Mouse (Mus musculus): ENCODE results near the gene Gm3424. TPM values are rescaled to one million over a fixed set of nuclear protein-coding genes. Genes with fewer than 3 reads are reported as not detected.
"Not testable (repeated sequence)": the region's sequence is repeated elsewhere in the genome, so short reads cannot be mapped to it uniquely, and the experiment has no call there.

Gene Gm3424
- polyA plus RNA-seq (2012; rRNA removed) = not detected in 2 replicates

DNA sequence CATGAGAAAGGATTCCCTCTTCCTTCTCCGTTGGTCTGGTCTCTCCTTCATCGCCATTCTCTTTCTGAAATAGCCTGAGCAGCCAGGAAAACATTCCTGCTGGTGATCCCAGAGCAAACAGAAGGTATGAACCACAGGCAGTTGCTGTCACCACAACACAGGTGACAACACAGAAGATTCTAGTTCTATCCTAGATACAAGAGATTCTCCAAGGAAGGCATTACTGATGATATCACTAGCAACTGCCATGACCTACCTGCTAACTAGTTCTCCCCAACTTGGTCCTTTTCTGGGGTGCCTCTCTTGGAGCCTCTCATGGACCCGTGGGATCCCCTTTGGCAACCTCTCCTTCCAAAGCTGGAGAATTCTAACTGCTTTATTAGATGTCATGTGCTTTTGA is at the start of gene Gm3424:
Gm3424 (minus strand) TSS at position 101 of the 400 bp plus-strand sequence.
- not testable (repeated sequence) for H3K27ac ChIP-seq (ENCODE audit: insufficient read depth, low read length); H3K4me3 ChIP-seq (ENCODE audit: insufficient read depth, low read length); H3K4me1 ChIP-seq (ENCODE audit: control insufficient read depth, insufficient read depth, low read length)

- H3K4me1 ChIP-seq (ENCODE audit: control insufficient read depth, insufficient read depth, low read length); H3K27ac ChIP-seq (ENCODE audit: insufficient read depth, low read length): not testable (repeated sequence)
- peak overlapping the region; percentile 43 for H3K4me3 ChIP-seq (ENCODE audit: insufficient read depth, low read length)
Observed at GRCm38 (mm10) chr14:5879791-5880190, 49.7 kb upstream of the Gm3424 start.

GRCm38 (mm10) chr14:5879136-5879535 is 49.0 kb upstream of the Gm3424 start:
- H3K4me3 ChIP-seq (ENCODE audit: insufficient read depth, low read length); H3K4me1 ChIP-seq (ENCODE audit: control insufficient read depth, insufficient read depth, low read length); H3K27ac ChIP-seq (ENCODE audit: insufficient read depth, low read length): not testable (repeated sequence)
- TF ChIP-seq CTCF (IDR thresholded peaks at IDR 0.05; ENCODE audit: extremely low read depth, insufficient read depth, low read length) = peak; percentile 53

GRCm38 (mm10) chr14:5855911-5856310 is 25.8 kb upstream of the Gm3424 start:
- not testable (repeated sequence) for H3K4me3 ChIP-seq (ENCODE audit: insufficient read depth, low read length); H3K27ac ChIP-seq (ENCODE audit: insufficient read depth, low read length); H3K4me1 ChIP-seq (ENCODE audit: control insufficient read depth, insufficient read depth, low read length)

DNA sequence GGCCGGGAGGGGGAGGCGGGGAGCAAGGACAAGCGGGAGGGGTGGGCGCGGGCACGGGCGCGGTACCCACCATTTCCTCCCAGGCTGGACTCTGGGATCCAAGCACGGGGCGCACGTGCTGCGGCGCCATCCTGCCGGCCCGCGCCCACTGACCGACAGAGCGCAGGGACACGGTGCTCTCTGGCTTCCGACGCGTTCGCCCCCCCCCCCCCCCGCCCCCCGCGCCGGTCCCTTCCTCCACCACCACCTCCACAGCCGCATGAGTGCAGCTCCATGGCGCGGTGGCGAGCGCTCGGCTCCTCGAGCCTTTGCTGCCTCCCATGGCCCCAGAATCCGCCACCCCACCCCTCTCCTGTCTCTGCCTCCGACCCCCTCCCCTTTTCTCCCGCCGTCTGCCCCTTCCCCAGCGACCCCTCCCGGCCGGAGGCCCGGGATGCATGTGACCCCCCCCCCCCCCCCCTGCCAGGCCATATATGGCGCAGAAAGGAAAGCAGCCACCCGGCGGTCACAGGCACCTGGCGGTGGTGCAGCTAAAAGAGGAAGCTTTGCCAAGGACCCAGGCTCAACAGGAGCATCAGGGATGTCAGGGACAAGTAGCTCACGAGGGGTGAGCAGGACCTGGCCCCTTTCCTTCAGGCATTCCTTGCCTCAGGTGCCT is 17.3 kb downstream of the Gm3424 start:
- H3K4me1 ChIP-seq (ENCODE audit: control insufficient read depth, insufficient read depth, low read length); H3K4me3 ChIP-seq (ENCODE audit: insufficient read depth, low read length); H3K27ac ChIP-seq (ENCODE audit: insufficient read depth, low read length): not testable (repeated sequence)

- H3K4me3 ChIP-seq (ENCODE audit: insufficient read depth, low read length); H3K27ac ChIP-seq (ENCODE audit: insufficient read depth, low read length); H3K4me1 ChIP-seq (ENCODE audit: control insufficient read depth, insufficient read depth, low read length): not testable (repeated sequence)
Observed at GRCm38 (mm10) chr14:5807882-5808281, 22.2 kb downstream of the Gm3424 start, which contains the start of gene Gm3383. Gm3383 (minus strand) TSS chr14:5807982.

Other genes starting within 250 kb of the Gm3424 start
- gene Gm8265, start 197.3 kb downstream of the Gm3424 start, polyA plus RNA-seq (2012; rRNA removed) = not detected in 2 replicates
- not detected in 2 replicates for gene Gm9603, start 142.9 kb downstream of the Gm3424 start, polyA plus RNA-seq (2012; rRNA removed)
- 0.19 and 0.54 TPM in 2 replicates for gene Gm3373, start 88.8 kb downstream of the Gm3424 start, polyA plus RNA-seq (2012; rRNA removed)
- gene Gm3383, start 22.3 kb downstream of the Gm3424 start, polyA plus RNA-seq (2012; rRNA removed) = 1.8 and 2.2 TPM in 2 replicates
- 0.15 and 0.31 TPM in 2 replicates for gene Gm8237, start 50.1 kb upstream of the Gm3424 start, polyA plus RNA-seq (2012; rRNA removed)
- 1.3 and 1.5 TPM in 2 replicates for gene Gm3248, start 131.4 kb upstream of the Gm3424 start, polyA plus RNA-seq (2012; rRNA removed)
- gene Gm3453, start 148.8 kb upstream of the Gm3424 start, polyA plus RNA-seq (2012; rRNA removed) = not detected in 2 replicates
- gene Gm6337, start 227.9 kb upstream of the Gm3424 start, polyA plus RNA-seq (2012; rRNA removed) = not detected in 2 replicates